Mouse (Mus musculus) WW6 (cell line): ENCODE measurements around the gene Rgs3.

ENCODE experiments used
- DNase-seq: peaks from one replicate; pipeline ENCODE4 v3.0.0-alpha.2; 2013; ENCODE audit warnings: low read depth, low spot score

Gene Rgs3

DNA sequence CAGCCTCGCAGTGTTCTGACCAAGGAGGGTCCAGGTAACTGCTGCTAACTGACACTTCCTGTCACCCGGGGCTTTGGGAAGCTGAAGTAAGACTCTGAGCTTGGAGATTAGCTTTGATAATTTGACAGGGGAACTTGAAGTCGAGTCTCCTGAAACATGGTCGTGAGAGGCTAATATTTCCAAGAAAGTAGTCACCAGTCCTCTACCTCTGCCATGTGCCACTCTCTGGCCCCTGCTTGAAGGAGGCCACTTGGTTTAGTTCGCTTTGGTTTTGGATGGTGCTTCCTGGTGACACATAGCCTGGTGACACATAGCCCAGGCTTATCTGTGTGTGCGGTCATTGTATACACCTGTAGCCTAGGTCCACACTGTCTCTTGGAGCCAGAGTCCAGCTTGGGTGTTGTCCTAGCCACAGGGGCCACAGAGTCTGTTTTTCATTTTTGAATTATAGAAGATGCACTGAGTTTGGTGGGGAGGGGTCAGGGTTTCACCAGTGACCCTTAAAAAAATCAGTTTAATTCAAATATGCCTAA is at the start of gene Rgs3:
Gene Rgs3 (plus strand): TSS at position 51 of the 533 bp plus-strand sequence.
- DNase-seq, result no peak

DNA sequence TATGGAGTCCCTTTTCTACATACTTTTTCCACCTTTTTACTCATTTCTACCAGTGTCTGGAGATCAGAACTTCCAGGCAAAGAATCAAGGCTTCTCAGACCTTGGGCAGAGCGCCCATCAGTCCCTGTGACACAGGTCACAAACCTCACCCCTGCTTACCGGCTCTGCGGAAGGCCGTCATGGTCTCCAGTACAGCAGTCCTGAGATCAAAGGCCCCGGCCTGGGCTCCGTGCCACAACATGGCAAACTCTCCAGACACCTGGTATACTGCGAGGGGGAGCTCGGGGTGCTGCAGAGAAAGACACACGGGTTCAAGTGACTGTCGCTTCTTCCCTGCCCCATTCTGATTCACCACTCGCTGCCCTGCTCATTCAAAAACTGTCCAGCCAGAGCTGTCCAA is 49.7 kb upstream of the Rgs3 start:
- no peak for DNase-seq

DNA sequence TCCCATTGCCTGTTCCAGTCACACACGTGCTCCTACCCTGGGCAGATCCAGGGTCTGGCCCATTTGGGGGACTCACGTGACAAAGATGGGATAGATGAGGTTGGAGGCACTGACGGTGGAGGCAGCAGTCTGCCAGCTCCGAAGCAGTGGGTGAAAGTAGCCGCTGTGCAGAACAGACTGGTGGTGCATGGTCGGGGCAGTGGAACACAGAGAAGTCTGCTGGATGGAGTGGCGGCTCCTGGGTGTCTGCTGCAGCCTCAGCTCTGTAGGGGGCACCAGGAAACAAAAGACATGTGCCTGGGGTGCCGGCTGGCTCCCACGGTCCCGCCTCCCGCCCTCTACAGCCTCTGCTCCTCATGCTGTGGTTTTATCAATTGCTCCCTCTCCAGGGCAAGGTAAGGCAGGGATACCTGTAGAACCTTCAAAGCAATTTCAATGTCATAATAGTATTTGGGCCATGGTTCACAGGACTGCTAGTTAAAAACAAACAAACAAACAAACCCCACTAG is 45.6 kb upstream of the Rgs3 start:
- DNase-seq, result no peak

DNA sequence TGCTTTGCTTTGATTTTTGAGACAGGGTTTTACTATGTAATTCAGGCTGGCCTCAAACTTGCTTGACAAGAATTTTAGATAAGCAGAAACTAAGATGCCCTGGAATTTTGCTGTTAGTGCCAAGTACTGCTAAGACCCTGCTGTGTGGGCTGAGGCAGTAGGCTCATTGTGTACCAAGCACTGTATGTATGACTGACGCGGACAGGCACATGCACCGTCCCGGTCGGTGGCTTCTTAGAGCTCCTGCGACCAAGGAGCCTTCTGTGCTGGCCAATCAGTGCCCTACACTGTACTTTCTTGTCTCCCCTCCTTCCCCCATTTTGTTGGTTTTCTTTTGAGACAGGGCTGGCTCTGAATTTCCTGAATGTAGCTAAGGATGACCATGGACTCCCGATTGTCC is 44.7 kb upstream of the Rgs3 start:
- no peak for DNase-seq

DNA sequence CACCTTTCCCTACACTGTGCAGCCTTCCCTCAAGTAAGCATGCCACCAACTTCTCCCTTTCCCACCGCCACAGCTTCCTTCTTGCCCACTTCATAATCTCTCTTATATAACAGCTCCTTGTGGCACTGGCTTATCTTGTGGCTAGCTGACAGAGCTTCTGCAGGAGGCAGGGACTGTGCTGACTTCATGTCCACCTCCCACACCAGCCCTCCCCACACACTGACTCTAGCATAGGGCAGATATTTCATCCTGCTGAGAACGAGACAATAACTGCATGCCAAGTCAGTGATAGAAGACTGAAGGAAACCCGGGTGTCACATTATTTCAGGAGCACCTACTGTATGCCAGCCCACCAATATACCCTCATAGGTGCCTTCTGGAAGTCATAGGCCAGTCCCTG is 44.2 kb upstream of the Rgs3 start:
- DNase-seq, result no peak

DNA sequence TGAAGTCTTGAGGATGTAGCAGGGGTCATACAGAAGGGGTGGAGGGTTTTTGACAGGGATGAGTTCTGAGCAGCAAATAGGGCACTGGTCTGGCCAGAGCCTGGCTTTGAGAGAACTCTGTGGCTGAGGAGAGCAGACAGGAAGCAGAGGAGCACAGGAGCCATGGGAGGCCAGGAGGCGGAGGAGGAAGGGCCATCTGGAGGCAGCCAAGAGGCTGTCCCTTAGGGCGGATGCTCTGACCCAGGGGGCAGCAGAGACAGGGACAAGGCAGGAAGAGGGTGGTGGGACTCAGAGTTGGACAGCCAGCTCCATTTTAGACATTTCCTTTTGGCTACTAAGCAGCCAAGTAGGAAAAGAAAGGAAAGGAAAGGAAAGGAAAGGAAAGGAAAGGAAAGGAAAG is 43.6 kb upstream of the Rgs3 start:
- DNase-seq, result no peak

DNA sequence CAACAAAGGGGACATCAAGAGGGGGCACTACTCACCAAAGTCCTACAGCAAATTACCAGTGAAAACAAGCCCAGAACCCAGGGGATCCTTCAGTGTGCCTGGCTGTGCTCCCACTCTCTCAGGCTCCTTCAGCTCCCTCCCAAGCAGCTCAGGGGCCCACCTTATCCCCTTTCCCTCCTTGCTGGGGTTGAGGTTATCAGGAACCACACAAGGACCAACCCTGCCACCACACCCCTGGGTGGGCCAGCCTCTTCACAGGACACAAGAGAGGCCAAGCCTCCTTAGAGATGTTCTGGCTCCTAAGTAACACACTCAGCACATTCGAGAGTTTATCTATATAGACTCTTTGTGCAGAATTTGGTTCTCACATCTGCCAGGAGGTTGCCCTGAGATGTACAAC is 43.1 kb upstream of the Rgs3 start:
- no peak for DNase-seq

DNA sequence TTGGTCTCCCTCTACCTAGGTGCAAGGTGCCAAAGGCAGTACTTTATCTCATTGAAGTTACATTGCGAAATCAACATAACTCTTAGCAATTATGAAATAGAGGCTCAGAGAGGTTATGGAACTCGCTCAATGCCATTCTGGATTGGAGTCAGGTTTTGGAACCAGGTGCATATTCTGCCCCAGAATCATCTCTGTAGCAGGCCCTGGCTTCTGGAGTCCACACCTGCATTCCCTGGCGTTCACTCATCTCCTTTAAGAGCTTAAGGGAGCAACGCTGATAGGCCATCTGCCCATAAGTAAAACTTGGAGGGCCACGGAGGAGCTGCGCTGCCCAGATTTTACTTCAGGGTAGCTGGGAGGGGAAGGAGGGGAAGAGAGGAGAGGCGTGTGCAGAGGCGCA is 42.6 kb upstream of the Rgs3 start:
- no peak for DNase-seq

DNA sequence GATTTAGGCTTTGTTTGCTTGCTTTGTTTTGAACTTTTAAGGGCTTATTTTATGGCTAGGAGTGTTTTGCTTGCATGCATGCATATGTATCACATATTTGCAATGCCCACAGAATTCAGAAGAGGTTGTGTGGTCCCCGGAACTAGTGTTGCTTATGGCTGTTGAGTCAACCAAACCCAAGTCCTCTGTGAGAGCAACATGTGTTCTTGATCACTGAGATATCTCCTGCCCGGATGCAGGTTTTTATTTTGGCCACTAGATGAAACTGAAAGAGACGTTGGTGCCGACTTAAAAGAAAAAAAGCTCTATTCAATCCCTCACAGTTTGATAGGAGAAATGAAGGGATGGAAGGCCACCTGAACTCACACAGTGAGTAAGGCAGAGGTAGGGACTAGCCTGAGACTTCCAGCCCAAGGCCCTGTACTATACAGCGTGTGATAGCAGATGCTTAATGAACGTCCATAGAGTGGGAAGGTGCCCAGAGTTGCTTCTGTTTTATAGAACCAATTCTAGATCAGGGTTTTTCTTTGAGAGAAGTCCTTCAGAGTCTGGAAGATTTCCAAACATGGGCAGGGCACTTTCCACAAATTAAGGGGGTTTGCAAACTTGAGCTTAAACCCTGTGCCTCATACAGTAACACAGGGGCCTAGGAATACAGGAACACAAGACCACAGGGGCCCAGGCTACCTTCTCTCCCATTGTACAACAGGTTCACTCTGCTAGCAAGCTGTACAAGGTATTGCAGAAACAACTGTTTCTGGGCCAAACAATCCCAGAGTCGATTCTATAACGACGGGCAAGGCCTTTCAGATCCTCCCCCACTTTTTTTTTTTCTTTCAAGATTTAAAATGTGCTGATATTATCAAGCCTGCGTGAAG is 41.9 kb upstream of the Rgs3 start:
- DNase-seq, result no peak

DNA sequence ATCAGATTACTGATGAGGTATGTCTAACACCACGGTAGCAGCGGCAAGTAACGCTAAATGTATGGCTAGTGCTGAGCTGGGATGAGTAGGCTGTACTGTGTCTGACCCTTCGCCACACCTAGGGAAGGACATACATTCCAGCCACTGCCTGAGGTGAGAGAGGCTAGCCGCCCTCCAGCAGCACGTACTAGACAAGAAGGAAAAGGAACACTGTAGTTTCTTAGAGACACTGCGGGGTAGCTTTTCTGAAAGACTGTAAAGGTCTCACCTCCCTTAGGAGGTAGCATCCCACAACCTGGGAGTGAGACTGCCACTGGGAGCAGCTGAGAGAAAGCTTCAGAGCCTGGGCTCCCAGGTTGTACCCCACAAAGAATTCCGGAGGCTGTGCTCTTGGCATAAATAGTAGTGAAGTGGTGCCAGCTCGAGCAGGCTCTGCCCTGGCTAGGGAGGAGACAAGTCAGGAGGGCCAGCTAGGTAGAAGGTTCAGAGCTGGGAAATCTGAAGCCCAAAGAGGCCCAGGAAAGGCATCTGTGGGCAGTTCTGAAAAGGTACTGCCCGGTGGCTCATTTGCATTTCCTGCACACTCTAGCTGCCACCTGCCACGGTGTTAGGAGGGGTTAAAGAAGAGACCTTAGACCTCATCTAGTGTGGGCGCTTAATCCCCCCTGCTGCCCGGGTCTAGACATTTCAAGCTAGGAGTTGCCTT is 41.1 kb upstream of the Rgs3 start:
- no peak for DNase-seq

DNA sequence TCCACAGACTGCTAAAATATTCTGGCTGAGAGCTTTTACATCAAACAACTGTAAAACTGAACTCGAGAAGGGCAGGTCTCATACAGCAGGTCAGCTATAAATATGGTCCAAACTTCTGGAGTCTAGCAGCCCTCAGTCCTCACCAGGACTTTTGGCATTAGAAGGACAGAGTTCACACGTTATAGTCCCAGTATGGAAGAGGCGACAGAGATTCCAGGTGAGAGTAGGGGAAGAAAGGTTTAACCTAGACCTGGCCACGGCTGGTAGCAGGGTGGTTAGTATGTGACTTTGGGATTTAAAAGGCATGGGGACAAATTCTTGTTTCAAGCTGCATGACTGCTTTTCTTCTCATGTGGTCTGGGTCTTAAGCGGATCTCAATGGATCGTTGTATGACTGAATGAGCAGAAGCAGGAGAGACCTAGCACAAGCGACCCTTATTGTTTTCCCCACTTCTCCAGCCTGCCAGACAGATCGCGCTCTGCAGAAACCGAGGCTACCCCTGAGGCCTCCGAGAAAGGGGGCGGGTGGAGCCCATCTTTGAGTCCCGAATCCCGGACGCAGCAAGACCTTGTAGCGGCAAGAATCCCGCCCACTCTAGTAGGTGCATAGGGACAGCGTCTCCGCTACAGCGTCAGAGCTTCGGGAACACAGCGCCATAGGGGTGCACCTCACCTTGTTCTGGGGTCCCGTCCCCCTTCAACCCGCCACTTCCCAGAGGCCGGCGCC is 40.4 kb upstream of the Rgs3 start:
- peak; percentile 34 for DNase-seq

DNA sequence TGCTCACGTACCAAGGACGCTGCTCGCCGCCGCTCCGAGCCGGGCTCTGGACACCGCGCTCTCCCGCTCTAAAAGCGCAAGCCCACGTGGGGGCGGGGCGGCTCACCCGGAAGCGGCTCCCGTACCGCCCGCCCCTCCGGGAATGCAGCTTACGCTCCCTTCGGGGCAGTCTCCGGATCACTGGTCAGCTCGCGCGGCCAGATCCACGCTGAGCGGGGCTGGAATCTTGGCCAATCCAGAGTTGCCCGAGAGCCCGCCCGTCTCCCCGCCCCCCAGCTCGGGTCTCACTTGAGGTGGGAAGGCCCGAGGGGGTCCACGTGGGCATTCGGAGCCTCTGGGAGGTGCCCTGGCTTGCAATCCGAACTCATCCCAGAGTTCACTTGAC is 39.8 kb upstream of the Rgs3 start, which contains the start of gene Alad:
Gene Alad (minus strand): TSS at position 70 of the 385 bp plus-strand sequence.
- DNase-seq, result peak; percentile 57

DNA sequence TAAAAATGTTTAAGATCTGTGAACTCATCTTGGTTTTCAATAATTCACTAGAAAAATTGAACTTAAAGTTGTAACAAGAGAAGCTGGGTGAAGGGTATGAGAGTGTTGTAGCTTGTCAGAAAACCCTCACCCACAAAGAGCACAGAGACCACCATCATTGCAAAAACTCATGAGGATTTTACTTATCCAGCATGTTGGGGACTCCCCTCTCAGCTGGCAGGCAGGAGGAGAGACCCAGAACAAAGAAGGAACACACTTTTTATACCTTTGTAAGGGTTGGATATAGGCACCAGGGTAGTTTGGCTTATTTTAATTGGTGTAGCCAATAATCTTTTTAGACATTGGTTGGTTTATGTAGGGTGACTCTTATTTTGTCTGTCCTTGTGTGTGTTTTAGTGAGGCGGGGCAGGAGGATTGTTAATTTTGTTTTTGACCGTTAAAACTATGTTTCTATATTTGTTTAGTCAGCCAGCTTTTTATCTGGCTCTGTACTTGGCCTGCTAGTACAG is 38.7 kb upstream of the Rgs3 start:
- no peak for DNase-seq

DNA sequence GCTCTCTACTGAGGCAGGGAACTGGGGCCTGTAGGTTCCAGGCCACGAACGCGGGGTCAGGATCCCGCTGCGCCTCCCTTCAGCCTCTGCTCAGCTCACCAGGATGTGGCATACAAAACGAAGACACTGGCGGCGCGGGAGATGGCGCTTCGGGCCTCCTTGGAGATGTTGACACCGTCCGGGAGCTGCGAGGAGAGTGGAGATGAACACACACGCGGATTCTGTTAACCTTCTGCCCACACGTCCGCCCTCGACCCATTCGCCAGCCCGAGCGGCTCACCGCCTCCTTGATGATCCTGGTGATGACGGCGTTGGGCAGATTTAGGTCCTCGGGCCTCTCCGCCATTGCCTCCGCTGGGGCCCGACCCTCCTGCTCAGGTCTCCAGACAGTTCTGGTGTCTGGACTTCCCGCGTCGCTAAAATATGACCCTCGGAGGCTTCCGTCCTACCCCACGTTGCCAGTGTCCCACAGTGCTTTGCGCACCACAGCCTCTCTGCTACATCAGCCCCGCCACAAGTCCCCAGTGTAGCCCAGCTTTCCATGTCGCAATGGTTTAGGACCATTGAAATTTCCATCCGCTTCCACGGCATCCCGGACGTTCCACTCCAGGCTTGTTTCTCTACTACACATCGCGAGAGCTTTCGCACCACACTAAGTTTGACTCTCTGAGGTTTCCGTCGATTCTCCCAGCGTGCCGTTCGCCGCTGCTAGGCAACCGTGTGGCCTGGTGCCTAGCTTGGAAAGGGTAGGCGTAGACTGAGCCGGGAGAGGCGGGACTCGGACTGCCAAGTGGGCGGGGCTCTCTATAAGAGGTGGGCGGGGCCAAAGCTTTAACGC is 34.8 kb upstream of the Rgs3 start, which contains the start of the genes Pole3 and 4933430I17Rik:
Gene Pole3 (minus strand): TSS at position 418 of the 838 bp plus-strand sequence.
Gene 4933430I17Rik (plus strand): TSS at position 719 of the 838 bp plus-strand sequence.
- peak; percentile 97 for DNase-seq

DNA sequence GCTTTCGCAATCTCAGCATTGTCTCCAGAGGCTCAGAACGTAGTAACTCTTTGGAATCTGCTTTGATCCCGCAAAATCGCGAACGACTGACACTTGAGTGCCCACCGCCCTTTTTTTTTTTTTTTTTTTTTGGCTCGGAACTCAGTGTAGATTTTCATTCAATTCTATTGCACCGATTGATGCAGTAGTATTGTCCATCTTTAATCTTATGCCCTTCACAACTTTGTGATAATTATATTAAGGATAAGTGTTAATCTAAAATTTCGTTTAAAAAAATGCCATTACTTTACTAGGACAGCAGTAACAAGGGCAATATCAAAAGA is 34.2 kb upstream of the Rgs3 start:
- no peak for DNase-seq

DNA sequence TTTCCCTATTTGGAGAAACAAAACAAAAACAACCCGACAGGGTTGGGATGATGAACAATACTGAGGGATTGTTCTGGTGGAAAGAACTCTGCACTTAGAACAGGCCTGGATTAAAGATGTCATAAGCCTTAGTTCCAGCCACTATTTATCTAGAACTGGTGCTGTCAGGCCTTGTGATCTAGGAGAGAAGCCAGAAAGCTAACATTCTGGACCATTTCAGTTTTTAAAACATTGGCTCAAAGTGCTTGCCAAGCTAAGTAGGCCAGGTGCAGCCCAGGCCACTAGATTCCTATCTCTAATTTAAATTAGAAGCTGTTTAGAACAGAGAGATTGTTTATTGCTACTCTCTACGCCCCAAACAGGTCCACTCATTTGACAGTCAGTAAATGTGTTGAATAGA is 33.4 kb upstream of the Rgs3 start:
- DNase-seq, result no peak

DNA sequence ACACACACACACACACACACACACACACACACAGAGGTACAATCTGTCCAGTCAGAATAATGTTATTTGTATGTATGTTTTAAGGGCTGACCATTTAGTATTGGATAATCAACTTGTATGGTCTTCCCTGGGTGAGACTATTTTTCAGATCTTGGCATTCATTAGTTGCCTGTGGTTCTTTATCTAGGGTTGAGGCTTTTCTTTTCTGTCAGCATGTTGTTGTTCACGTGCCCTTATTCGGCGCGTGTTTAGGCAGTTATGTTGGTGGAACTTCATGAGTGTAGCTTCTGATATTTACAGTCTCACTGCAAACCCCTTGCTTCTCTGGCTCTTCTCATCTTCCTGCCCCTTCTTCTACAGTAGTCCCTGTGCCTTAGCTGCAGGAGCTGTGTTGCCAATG is 32.0 kb upstream of the Rgs3 start:
- no peak for DNase-seq

DNA sequence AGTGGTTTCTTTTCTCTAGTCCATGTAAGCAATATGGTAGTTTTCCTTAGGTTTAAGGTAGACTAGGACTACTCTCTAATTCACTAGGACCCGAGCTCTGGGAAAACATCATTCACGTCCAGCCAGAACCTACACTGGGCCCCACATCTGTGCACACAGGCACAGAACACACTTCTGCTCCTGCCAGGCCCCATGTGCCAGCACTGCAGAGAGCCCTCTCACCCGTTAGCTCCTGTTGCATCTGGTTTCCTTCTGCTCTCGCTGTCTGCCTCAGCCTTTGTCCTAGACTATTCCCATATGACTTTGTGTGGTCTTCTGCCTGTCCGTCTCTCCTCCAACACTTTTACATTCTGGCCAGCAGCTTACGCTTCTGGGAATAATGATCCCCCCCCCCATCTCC is 25.9 kb upstream of the Rgs3 start:
- DNase-seq, result no peak

DNA sequence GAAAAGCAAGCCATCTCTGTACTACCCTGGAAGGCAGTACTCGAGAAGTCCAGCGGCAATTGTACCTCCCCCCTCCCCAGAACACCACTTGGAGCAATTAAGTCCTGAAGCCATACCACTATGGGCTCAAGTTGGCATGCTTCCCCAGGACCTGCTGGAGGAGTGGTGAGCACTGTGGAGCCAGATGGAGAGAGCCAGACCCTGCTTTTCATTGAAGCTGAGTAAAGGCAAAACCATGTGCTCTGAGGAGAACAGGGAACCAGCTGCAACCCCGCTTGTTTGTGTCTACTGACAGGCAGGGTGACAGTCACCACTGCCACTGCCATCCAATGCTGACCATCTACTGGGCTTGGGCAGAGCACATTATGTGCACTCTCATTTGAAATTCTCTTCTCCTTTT is 17.8 kb upstream of the Rgs3 start:
- DNase-seq, result no peak

DNA sequence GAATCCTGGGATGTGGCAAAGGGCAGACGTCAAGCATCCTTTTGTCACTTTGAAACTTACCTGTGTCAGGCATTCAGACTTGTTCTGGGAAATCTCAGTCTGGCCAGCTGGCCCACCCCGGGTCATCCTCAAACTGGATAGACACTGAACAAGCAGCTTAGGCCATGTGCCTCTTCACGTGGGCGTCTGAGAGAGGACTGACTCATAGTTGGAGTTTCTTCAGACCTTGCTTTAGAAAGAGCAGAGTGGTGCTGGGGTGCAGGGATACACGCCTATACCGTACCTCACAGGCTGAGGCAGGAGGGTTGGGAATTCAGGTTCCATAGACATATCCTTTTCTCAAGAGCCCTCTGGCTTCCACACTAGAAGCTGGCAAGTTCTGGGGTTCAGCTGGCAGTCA is 15.9 kb upstream of the Rgs3 start:
- DNase-seq, result no peak

DNA sequence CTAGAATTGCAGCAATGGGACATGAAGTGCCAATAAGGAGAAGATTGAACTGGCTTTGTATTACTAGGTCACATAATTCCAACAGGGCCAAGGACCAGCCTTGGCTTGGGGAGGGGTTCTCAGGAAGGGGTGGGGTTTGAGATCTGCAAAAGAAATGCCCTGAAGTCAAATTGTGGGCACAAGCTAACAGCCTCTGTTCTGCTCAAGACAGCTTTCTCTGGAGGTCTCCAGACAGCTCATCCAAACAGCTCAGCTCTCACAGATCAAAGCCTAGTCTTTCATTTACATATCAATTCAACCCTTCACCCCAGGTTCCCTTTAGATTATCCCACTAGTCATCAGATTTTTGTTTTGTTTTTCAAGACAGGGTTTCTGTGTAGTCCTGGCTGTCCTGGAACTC is 14.8 kb upstream of the Rgs3 start:
- peak; percentile 11 for DNase-seq
